Mouse (Mus musculus) lung, postnatal 0 days (tissue): ENCODE results near the gene Plcb2.

ENCODE experiments used
- CTCF ChIP-seq: IDR thresholded peaks from 2 replicates; pipeline ENCODE4 v1.5.1; 2016; ENCODE audit warnings: antibody characterized with exemption, mild to moderate bottlenecking
- EP300 ChIP-seq: IDR thresholded peaks from 2 replicates; pipeline ENCODE4 v1.6.1; 2016; ENCODE audit warnings: antibody characterized with exemption, mild to moderate bottlenecking, control low read depth

GRCm38 (mm10) chr2:118730622-118730915 lies 2.3 kb upstream of the Plcb2 start:
- TF ChIP-seq EP300: no peak
- TF ChIP-seq CTCF: peak; percentile 90
